Mouse (Mus musculus) leukemia stem cell, adult 10-12 weeks (primary cell): Measurements from ENCODE around the gene Dnaaf5. TPM values are rescaled to one million over a fixed set of nuclear protein-coding genes. Genes with fewer than 3 reads are reported as not detected.

ENCODE experiments used
- polyA plus RNA-seq: library from polyadenylated mRNA; stranded (reverse); fragments of >175 nt; gene quantifications from 2 replicates; pipeline ENCODE4 v1.2.3, GENCODE M21; 2012; ENCODE audit warnings: low replicate concordance

Gene Dnaaf5
- polyA plus RNA-seq = 83.4 and 123 TPM in 2 replicates

DNA sequence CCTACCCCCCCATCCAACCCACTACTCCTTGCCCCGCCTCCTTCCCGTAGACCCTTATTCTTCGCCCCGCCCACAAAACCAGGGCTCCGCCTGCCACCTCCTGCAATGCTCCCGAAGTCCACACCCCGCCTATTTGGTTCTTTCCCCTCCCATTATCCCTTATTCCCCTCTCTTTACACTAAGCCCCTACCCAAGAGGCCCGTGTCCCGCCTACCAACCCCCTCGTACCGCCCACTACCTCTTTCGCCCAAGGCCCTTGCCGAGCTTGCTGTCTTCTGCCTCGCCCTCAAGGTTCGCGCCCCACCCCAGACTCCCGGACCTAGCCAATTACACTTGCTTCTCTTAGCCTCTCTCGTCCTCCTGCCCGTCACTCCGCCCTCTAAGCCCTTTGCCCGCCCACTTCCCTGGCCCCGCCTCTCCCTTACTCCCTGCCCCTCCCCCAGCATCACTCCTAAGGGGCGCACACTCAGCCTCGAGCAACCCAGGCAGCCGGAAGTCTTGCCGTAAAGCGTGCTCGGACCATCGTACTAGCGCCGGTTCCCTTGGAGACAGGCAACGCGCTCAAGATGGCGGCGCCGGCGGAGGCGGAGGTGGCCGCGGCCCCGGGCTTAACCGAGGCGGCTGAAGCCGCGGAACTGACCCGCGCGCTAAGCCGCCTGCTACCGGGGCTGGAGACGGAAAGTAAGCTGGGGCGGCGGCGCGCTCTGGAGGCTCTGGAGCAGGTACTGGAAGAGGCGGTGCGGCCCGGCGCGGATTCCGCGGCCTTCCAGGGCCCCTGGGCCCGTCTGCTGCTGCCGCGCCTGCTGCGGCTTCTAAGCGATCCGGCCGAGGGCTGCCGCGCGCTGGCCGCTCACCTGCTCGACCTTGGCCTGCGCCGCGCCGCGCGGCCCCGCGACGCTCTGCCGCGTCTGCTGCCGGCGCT, at the start of gene Dnaaf5, which contains the start of gene Prkar1b:
Gene Dnaaf5, plus strand, starts transcription at position 543 of the 922 bp plus-strand sequence.
Gene Prkar1b, minus strand, starts transcription at position 321 of the 922 bp plus-strand sequence.

DNA sequence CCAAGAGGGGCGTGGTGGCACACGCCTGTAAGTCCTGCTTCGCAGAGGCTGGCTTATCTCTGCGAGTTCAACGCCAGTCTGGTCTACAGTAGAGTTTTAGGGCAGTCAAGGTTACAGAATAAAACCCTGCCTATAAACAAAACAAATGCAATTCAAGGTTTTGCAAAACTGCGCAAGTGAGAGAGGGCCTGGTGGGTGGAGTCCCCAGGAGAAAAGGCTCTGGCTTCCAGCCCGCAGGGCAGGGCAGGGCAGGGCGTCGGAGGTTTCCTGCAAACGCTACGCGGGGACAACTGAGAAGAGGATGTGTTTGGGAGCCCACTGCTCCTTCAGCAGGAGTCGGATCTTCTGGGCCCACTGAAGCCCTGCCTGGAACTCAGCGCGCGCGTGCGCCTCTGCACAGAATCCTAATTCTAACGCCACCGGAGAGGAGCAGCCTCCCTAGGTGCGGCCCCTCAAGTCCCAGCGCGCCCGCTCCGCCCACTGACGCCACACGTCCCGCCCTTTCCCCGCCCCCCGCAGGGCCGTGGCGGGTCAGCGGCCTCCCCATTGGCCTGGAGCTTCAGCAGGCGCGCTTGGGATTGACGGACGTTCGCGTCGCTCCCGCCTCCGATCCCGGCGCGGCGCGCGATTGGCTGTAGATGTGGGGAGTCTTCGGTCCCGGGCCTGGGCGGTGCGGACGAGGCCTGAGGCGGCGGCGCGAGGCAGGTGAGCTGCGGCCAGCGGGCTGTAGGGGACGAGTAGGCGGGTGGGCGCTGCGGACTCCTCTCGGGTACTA, 50.2 kb downstream of the Dnaaf5 start, which contains the start of gene Sun1:
Gene Sun1, plus strand, starts transcription at position 643 of the 775 bp plus-strand sequence.

Other genes with a start within 250 kb of the Dnaaf5 start
- gene Pdgfa, start 152.9 kb upstream of the Dnaaf5 start, polyA plus RNA-seq = 1.6 and 2.2 TPM in 2 replicates
- 0.95 and 1.6 TPM in 2 replicates for gene Prkar1b, start 222 bp upstream of the Dnaaf5 start, polyA plus RNA-seq
- 11.8 and 39.6 TPM in 2 replicates for gene Sun1, start 50.4 kb downstream of the Dnaaf5 start, polyA plus RNA-seq
- gene Get4, start 102.1 kb downstream of the Dnaaf5 start, polyA plus RNA-seq = 85.5 and 92.0 TPM in 2 replicates
- gene Adap1, start 175.4 kb downstream of the Dnaaf5 start, polyA plus RNA-seq = 6.4 and 6.7 TPM in 2 replicates
- gene Cox19, start 201.2 kb downstream of the Dnaaf5 start, polyA plus RNA-seq = 31.5 and 69.9 TPM in 2 replicates
- gene Cyp2w1, start 202.4 kb downstream of the Dnaaf5 start, polyA plus RNA-seq = not detected in 2 replicates
- gene Gpr146, start 227.5 kb downstream of the Dnaaf5 start, polyA plus RNA-seq = 37.7 and 55.6 TPM in 2 replicates